Mouse (Mus musculus) limb, embryonic 14.5 days (tissue): ENCODE data around the gene Dpm3. TPM values are rescaled to one million over a fixed set of nuclear protein-coding genes. Genes with fewer than 3 reads are reported as not detected.
A peak's percentile ranks its signal among the peaks of the same experiment; 100 is the strongest.

Experiments used
- ATAC-seq: fragments of 200-750 bp; cut with Nextera tagmentation; 2 replicates; pipeline ENCODE4 v1.8.0; 2017; ENCODE audit warnings: low read depth, moderate number of reproducible peaks, moderate TSS enrichment; ENCODE audit not compliant: low FRiP score
- DNase-seq: peaks from one replicate; pipeline ENCODE4 v3.0.0-alpha.2; 2015; ENCODE audit warnings: low spot score
- H3K27ac ChIP-seq: fragments of 300-500 bp; sonication (generic); replicated peaks from 2 replicates; pipeline ENCODE4 v1.5.1; 2014; ENCODE audit warnings: low read depth, mild to moderate bottlenecking, low read length, moderate library complexity, mixed read lengths
- H3K27me3 ChIP-seq: fragments of 300-500 bp; sonication (generic); 2 replicates; pipeline ENCODE4 v1.6.1; 2014; ENCODE audit warnings: low read length, mixed read lengths; ENCODE audit not compliant: control insufficient read depth, insufficient read depth
- H3K36me3 ChIP-seq: fragments of 300-500 bp; sonication (generic); 2 replicates; pipeline ENCODE4 v1.6.1; 2014; ENCODE audit warnings: mild to moderate bottlenecking, low read length, moderate library complexity, mixed read lengths; ENCODE audit not compliant: control insufficient read depth, insufficient read depth
- H3K4me1 ChIP-seq: fragments of 300-500 bp; sonication (generic); 2 replicates; pipeline ENCODE4 v1.6.1; 2014; ENCODE audit warnings: antibody characterized with exemption, low read length, mixed read lengths; ENCODE audit not compliant: control insufficient read depth, insufficient read depth
- H3K4me2 ChIP-seq: fragments of 300-500 bp; sonication (generic); replicated peaks from 2 replicates; pipeline ENCODE4 v1.6.1; 2014; ENCODE audit warnings: low read depth, mild to moderate bottlenecking, low read length, moderate library complexity; ENCODE audit not compliant: severe bottlenecking
- H3K4me3 ChIP-seq: fragments of 300-500 bp; sonication (generic); replicated peaks from 2 replicates; pipeline ENCODE4 v1.5.1; 2014; ENCODE audit warnings: low read length
- H3K9ac ChIP-seq: fragments of 300-500 bp; sonication (generic); 2 replicates; pipeline ENCODE4 v1.6.1; 2014; ENCODE audit warnings: mild to moderate bottlenecking, low read depth, low read length, moderate library complexity; ENCODE audit not compliant: severe bottlenecking
- H3K9me3 ChIP-seq: fragments of 300-500 bp; sonication (generic); 2 replicates; pipeline ENCODE4 v1.6.1; 2016; ENCODE audit warnings: low read length; ENCODE audit not compliant: control insufficient read depth
- POLR2A ChIP-seq: fragments of 200-500 bp; IDR thresholded peaks from 2 replicates; pipeline ENCODE4 v1.8.0; 2012; ENCODE audit warnings: inconsistent platforms, mild to moderate bottlenecking, moderate library complexity, borderline replicate concordance; ENCODE audit not compliant: insufficient read depth, insufficient read length; ENCODE audit errors: extremely low read depth
- WGBS: fragments of 180-500 bp; shearing (Covaris S2); extraction: QIAGEN DNeasy Blood & Tissue Kit; methylation state at CpG from one replicate; pipeline ENCODE4 v1.1.7; 2014; 5-methylcytosine and 5-hydroxymethylcytosine counted together
- polyA plus RNA-seq, 2 experiments: library from polyadenylated mRNA; depleted of rRNA in 1 of 2; stranded (reverse) in 1 of 2; unstranded in 1 of 2; fragments of >200 nt; fragmentation: Nextera tagmentation in 1 of 2; extraction: Ambion mirVana in 1 of 2; gene quantifications; 2 replicates each; pipeline versions ENCODE4 v1.2.1 to v1.2.3; 2012 to 2014

Dpm3 gene
- polyA plus RNA-seq, 2 experiments: 173 to 313 TPM

- Histone ChIP-seq H3K4me2 (peak overlapping the region; percentile 54), H3K27ac (no peak overlapping the region), H3K4me1 (peaks cover 30% of the 10 kb centered on the region), H3K36me3 (peaks cover 19% of the 10 kb centered on the region), H3K27me3 (no peaks in the 10 kb centered on the region), H3K9ac (0 out of 2 replicates have a peak overlapping the region, but pooled peaks have one; percentile 3), H3K9me3 (no peaks in the 10 kb centered on the region), H3K4me3 (peak overlapping the region; percentile 53; the same call in 1 of the 2 replicates)
- ATAC-seq (no peak), DNase-seq (no peak)
- 55% methylated on average over 8 of the region's 8 CpGs for WGBS
- TF ChIP-seq POLR2A: no peak
These were observed 9.8 kb downstream of the Dpm3 start for GRCm38 (mm10) chr3:89268916-89269315.

GRCm38 (mm10) chr3:89270051-89270755, 11.0 kb downstream of the Dpm3 start, which contains the start of gene Slc50a1:
Gene Slc50a1 (minus strand): TSS chr3:89270570.
- Histone ChIP-seq H3K27ac (peak within 1 kb of the TSS; percentile 85), H3K4me1 (peaks cover 30% of the 10 kb centered on the region), H3K27me3 (no peaks in the 10 kb centered on the region), H3K36me3 (peaks cover 30% of the 10 kb centered on the region), H3K4me3 (peak within 1 kb of the TSS; percentile 53), H3K4me2 (peak within 1 kb of the TSS; percentile 54), H3K9me3 (no peaks in the 10 kb centered on the region), H3K9ac (peak within 1 kb of the TSS; percentile 75)
- peak; percentile 76 for ATAC-seq
- TF ChIP-seq POLR2A: peak; percentile 80; the same call in 1 of the 2 replicates
- peak; percentile 66 for DNase-seq
- 3% methylated on average over 37 of the region's 39 CpGs for WGBS

GRCm38 (mm10) chr3:89270891-89271290, 11.7 kb downstream of the Dpm3 start:
- TF ChIP-seq POLR2A: no peak
- peak overlapping the region; percentile 75 for H3K9ac ChIP-seq
- H3K4me3 ChIP-seq: peak overlapping the region; percentile 53
- H3K9me3 ChIP-seq: no peaks in the 10 kb centered on the region
- no peaks in the 10 kb centered on the region for H3K27me3 ChIP-seq
- H3K4me2 ChIP-seq: peak overlapping the region; percentile 54
- H3K4me1 ChIP-seq: peaks cover 29% of the 10 kb centered on the region
- peak overlapping the region; percentile 85 for H3K27ac ChIP-seq
- no peak for ATAC-seq
- no peak for DNase-seq
- WGBS: 76% methylated on average over 6 of the region's 6 CpGs
- H3K36me3 ChIP-seq: peaks cover 37% of the 10 kb centered on the region

- ATAC-seq (no peak), DNase-seq (no peak)
- no peak overlapping the region for H3K27ac ChIP-seq
- H3K4me2 ChIP-seq: no peak overlapping the region
- H3K9me3 ChIP-seq: no peaks in the 10 kb centered on the region
- H3K9ac ChIP-seq: no peak overlapping the region
- peaks cover 41% of the 10 kb centered on the region for H3K36me3 ChIP-seq
- no peak for TF ChIP-seq POLR2A
- no peak overlapping the region for H3K4me3 ChIP-seq
- H3K4me1 ChIP-seq: peaks cover 32% of the 10 kb centered on the region
- H3K27me3 ChIP-seq: no peaks in the 10 kb centered on the region
- 45% methylated on average over 6 of the region's 6 CpGs for WGBS
These were observed 12.6 kb downstream of the Dpm3 start for GRCm38 (mm10) chr3:89271760-89272159.

GRCm38 (mm10) chr3:89276061-89276460, 16.9 kb downstream of the Dpm3 start:
- H3K4me1 ChIP-seq: peaks cover 27% of the 10 kb centered on the region
- H3K27me3 ChIP-seq: no peaks in the 10 kb centered on the region

More at GRCm38 (mm10) chr3:89276061-89276460, 16.9 kb downstream of the Dpm3 start:
- Histone ChIP-seq H3K9ac (no peak overlapping the region), H3K9me3 (no peaks in the 10 kb centered on the region), H3K4me2 (no peak overlapping the region), H3K4me3 (no peak overlapping the region), H3K36me3 (peaks cover 34% of the 10 kb centered on the region), H3K27ac (no peak overlapping the region)
- TF ChIP-seq POLR2A: no peak
- no peak for ATAC-seq
- 93% methylated on average over 13 of the region's 13 CpGs for WGBS
- DNase-seq: no peak
